ENCODE assay signal across 1 mouse cellular context in the genomic region with DNA sequence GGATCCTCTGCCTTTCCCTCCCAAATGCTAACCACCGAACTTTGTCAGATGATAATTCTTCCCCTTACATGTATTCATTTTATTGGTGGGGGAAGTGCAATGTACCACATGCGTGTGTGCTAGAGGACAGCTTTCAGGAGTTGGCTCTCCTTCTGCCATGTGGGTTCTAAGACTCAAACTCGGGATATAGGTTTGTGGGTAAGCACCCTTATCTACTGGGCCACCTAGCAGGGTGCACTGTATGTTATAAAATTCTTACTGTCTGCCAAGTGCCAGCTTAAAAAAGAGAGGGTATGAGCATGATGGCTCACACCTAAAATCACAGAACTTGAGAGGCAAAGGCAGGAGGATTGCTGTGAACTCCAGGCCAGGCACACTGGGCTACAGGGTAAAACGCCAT.
A peak's percentile ranks its signal among the peaks of the same experiment; 100 is the strongest.
TF ChIP-seq lines count a peak whose summit lies in the region.

No protein-coding gene starts in this region.

TF ChIP-seq in MEL, 35 proteins besides CTCF, POLR2A, EP300 and RAD21:
- TF ChIP-seq MAFK (IDR thresholded peaks at IDR 0.05; ENCODE audit: borderline replicate concordance, low read depth, low read length) (no peak), TBP (IDR thresholded peaks at IDR 0.05; ENCODE audit: low read depth, low read length) (no peak), BHLHE40 (IDR thresholded peaks at IDR 0.05; ENCODE audit: borderline replicate concordance, low read depth, low read length) (no peak), CHD1 (IDR thresholded peaks at IDR 0.05; ENCODE audit: low read depth, low read length) (no peak), MEF2A (IDR thresholded peaks at IDR 0.05; ENCODE audit: extremely low read depth, insufficient replicate concordance, low read depth, low read length, poor library complexity, severe bottlenecking) (no peak), GABPA (IDR thresholded peaks at IDR 0.05; ENCODE audit: low read depth, low read length) (no peak), USF2 (IDR thresholded peaks at IDR 0.05; ENCODE audit: borderline replicate concordance in 1 of 2, insufficient read depth in 1 of 2, low read depth in 1 of 2, low read length in 2 of 2) (no peak), ZNF384 (IDR thresholded peaks at IDR 0.05; ENCODE audit: low read depth, low read length) (no peak), MAZ (IDR thresholded peaks at IDR 0.05; ENCODE audit: low read depth, low read length) (no peak), ZKSCAN1 (IDR thresholded peaks at IDR 0.05; ENCODE audit: low read depth, low read length) (no peak), MAX (IDR thresholded peaks at IDR 0.05; ENCODE audit: low read length) (peak; percentile 46; the same call in 1 of the 2 replicates), ETS1 (IDR thresholded peaks at IDR 0.05; ENCODE audit: low read depth, low read length) (peak; percentile 9; the same call in 1 of the 2 replicates), MYB (IDR thresholded peaks at IDR 0.05; ENCODE audit: low read depth, low read length) (no peak), SIN3A (IDR thresholded peaks at IDR 0.05; ENCODE audit: low read length) (no peak), UBTF (IDR thresholded peaks at IDR 0.05; ENCODE audit: borderline replicate concordance, insufficient read depth, low read depth, low read length) (no peak), GATA1 (IDR thresholded peaks at IDR 0.05; ENCODE audit: low read depth, low read length) (no peak), TCF12 (IDR thresholded peaks at IDR 0.05; ENCODE audit: low read depth, low read length) (peak; percentile 14; the same call in 1 of the 2 replicates), MYC (IDR thresholded peaks at IDR 0.05; ENCODE audit: low read depth, low read length) (no peak), NELFE (IDR thresholded peaks at IDR 0.05; ENCODE audit: low read depth, low read length) (no peak), POLR2AphosphoS2 (IDR thresholded peaks at IDR 0.05; ENCODE audit: low read length) (no peak), NRF1 (IDR thresholded peaks at IDR 0.05; ENCODE audit: insufficient read depth, low read depth, low read length, poor library complexity, severe bottlenecking) (no peak), ELF1 (IDR thresholded peaks at IDR 0.05; ENCODE audit: low read depth, low read length) (no peak)
